Mouse (Mus musculus): Measurements from ENCODE around the gene Mtmr11. TPM values are rescaled to one million over a fixed set of nuclear protein-coding genes. Genes with fewer than 3 reads are reported as not detected.

Mtmr11 gene
- total RNA-seq, 1 experiment, result 4.0 TPM

GRCm38 (mm10) chr3:96147950-96148349 lies 13.9 kb upstream of the Mtmr11 start:
- Histone ChIP-seq H3K9ac (ENCODE audit: insufficient read depth, low read depth, low read length, poor library complexity, severe bottlenecking) (no peak overlapping the region), H3K9me3 (ENCODE audit: control insufficient read depth, insufficient read depth, low read depth, low read length) (no peaks in the 10 kb centered on the region), H3K36me3 (ENCODE audit: control insufficient read depth, insufficient read depth, low read length, poor library complexity, severe bottlenecking) (peaks cover 5% of the 10 kb centered on the region), H3K4me1 (ENCODE audit: control insufficient read depth in 2 of 2, insufficient read depth in 2 of 2, low read length in 2 of 2, poor library complexity in 1 of 2) (no peaks in the 10 kb centered on the region), H3K27ac (ENCODE audit: insufficient read depth, low read depth, low read length, poor library complexity, severe bottlenecking) (no peak overlapping the region), H3K4me3 (ENCODE audit: insufficient read depth in 1 of 2, low read depth in 1 of 2, low read length in 2 of 2, poor library complexity in 1 of 2, severe bottlenecking in 1 of 2) (no peak overlapping the region)
- DNase-seq (ENCODE audit: low read depth, low spot score), result peak; percentile 29
- TF ChIP-seq CHD2 (IDR thresholded peaks at IDR 0.05; ENCODE audit: low read depth, low read length) (no peak), ZC3H11A (IDR thresholded peaks at IDR 0.05; ENCODE audit: borderline replicate concordance, low read depth, low read length) (0 out of 2 replicates have a peak, but pooled peaks have one; percentile 25), MAFK (IDR thresholded peaks at IDR 0.05; ENCODE audit: insufficient read depth, low read depth, low read length) (peak; percentile 63; the same call in 1 of the 2 replicates)
- in situ Hi-C loops (cut with MboI; ENCODE audit: low sequenced_read_pairs in 2 of 2, unreplicated experiment in 2 of 2), result no loop called here

GRCm38 (mm10) chr3:96151836-96152235 lies 10.0 kb upstream of the Mtmr11 start:
- no peak overlapping the region for H3K9ac ChIP-seq (ENCODE audit: insufficient read depth, low read depth, low read length, poor library complexity, severe bottlenecking)
- H3K9me3 ChIP-seq (ENCODE audit: control insufficient read depth, insufficient read depth, low read depth, low read length), result no peaks in the 10 kb centered on the region
- DNase-seq (ENCODE audit: low read depth, low spot score), result no peak
- peaks cover 13% of the 10 kb centered on the region for H3K36me3 ChIP-seq (ENCODE audit: control insufficient read depth, insufficient read depth, low read length, poor library complexity, severe bottlenecking)
- in situ Hi-C loops (cut with MboI; ENCODE audit: low sequenced_read_pairs in 2 of 2, unreplicated experiment in 2 of 2), result no loop called here
- H3K4me3 ChIP-seq (ENCODE audit: insufficient read depth in 1 of 2, low read depth in 1 of 2, low read length in 2 of 2, poor library complexity in 1 of 2, severe bottlenecking in 1 of 2), result no peak overlapping the region
- H3K27ac ChIP-seq (ENCODE audit: insufficient read depth, low read depth, low read length, poor library complexity, severe bottlenecking), result no peak overlapping the region
- TF ChIP-seq ZC3H11A (IDR thresholded peaks at IDR 0.05; ENCODE audit: borderline replicate concordance, low read depth, low read length), result no peak
- no peak for TF ChIP-seq CHD2 (IDR thresholded peaks at IDR 0.05; ENCODE audit: low read depth, low read length)
- no peak for TF ChIP-seq HCFC1 (IDR thresholded peaks at IDR 0.05; ENCODE audit: borderline replicate concordance, insufficient read depth, low read length)
- no peak for TF ChIP-seq MAFK (IDR thresholded peaks at IDR 0.05; ENCODE audit: insufficient read depth, low read depth, low read length)
- TF ChIP-seq ZNF384 (IDR thresholded peaks at IDR 0.05; ENCODE audit: low read depth, low read length), result no peak
- peaks cover 3 to 9% of the 10 kb centered on the region in 2 experiments; a peak in 2 of 4 replicates for H3K4me1 ChIP-seq (ENCODE audit: control insufficient read depth in 2 of 2, insufficient read depth in 2 of 2, low read length in 2 of 2, poor library complexity in 1 of 2)

- peaks cover 3 to 9% of the 10 kb centered on the region in 2 experiments; a peak in 2 of 4 replicates for H3K4me1 ChIP-seq (ENCODE audit: control insufficient read depth in 2 of 2, insufficient read depth in 2 of 2, low read length in 2 of 2, poor library complexity in 1 of 2)
- no peak overlapping the region for H3K9ac ChIP-seq (ENCODE audit: insufficient read depth, low read depth, low read length, poor library complexity, severe bottlenecking)
- no peaks in the 10 kb centered on the region for H3K9me3 ChIP-seq (ENCODE audit: control insufficient read depth, insufficient read depth, low read depth, low read length)
- H3K4me3 ChIP-seq (ENCODE audit: insufficient read depth in 1 of 2, low read depth in 1 of 2, low read length in 2 of 2, poor library complexity in 1 of 2, severe bottlenecking in 1 of 2), result no peak overlapping the region
- in situ Hi-C loops (cut with MboI; ENCODE audit: low sequenced_read_pairs in 2 of 2, unreplicated experiment in 2 of 2), result no loop called here
- no peak for TF ChIP-seq MAFK (IDR thresholded peaks at IDR 0.05; ENCODE audit: insufficient read depth, low read depth, low read length)
- no peak for TF ChIP-seq ZNF384 (IDR thresholded peaks at IDR 0.05; ENCODE audit: low read depth, low read length)
- no peak for TF ChIP-seq ZC3H11A (IDR thresholded peaks at IDR 0.05; ENCODE audit: borderline replicate concordance, low read depth, low read length)
- TF ChIP-seq CHD2 (IDR thresholded peaks at IDR 0.05; ENCODE audit: low read depth, low read length), result no peak
- no peak for TF ChIP-seq HCFC1 (IDR thresholded peaks at IDR 0.05; ENCODE audit: borderline replicate concordance, insufficient read depth, low read length)
- no peak for DNase-seq (ENCODE audit: low read depth, low spot score)
- H3K36me3 ChIP-seq (ENCODE audit: control insufficient read depth, insufficient read depth, low read length, poor library complexity, severe bottlenecking), result peaks cover 13% of the 10 kb centered on the region
- no peak overlapping the region for H3K27ac ChIP-seq (ENCODE audit: insufficient read depth, low read depth, low read length, poor library complexity, severe bottlenecking)
Observed at GRCm38 (mm10) chr3:96152611-96153010, 9.2 kb upstream of the Mtmr11 start.

GRCm38 (mm10) chr3:96155501-96155900 lies 6.3 kb upstream of the Mtmr11 start:
- in situ Hi-C loops (cut with MboI; ENCODE audit: low sequenced_read_pairs in 2 of 2, unreplicated experiment in 2 of 2), result no loop called here
- Histone ChIP-seq H3K4me3 (ENCODE audit: insufficient read depth in 1 of 2, low read depth in 1 of 2, low read length in 2 of 2, poor library complexity in 1 of 2, severe bottlenecking in 1 of 2) (no peak overlapping the region), H3K4me1 (ENCODE audit: control insufficient read depth in 2 of 2, insufficient read depth in 2 of 2, low read length in 2 of 2, poor library complexity in 1 of 2) (peaks cover 9 to 22% of the 10 kb centered on the region in 2 experiments), H3K9me3 (ENCODE audit: control insufficient read depth, insufficient read depth, low read depth, low read length) (no peaks in the 10 kb centered on the region), H3K9ac (ENCODE audit: insufficient read depth, low read depth, low read length, poor library complexity, severe bottlenecking) (no peak overlapping the region), H3K36me3 (ENCODE audit: control insufficient read depth, insufficient read depth, low read length, poor library complexity, severe bottlenecking) (peaks cover 13% of the 10 kb centered on the region), H3K27ac (ENCODE audit: insufficient read depth, low read depth, low read length, poor library complexity, severe bottlenecking) (no peak overlapping the region)
- DNase-seq (ENCODE audit: low read depth, low spot score), result no peak
- TF ChIP-seq ZC3H11A (IDR thresholded peaks at IDR 0.05; ENCODE audit: borderline replicate concordance, low read depth, low read length), result no peak
- no peak for TF ChIP-seq MAFK (IDR thresholded peaks at IDR 0.05; ENCODE audit: insufficient read depth, low read depth, low read length)
- no peak for TF ChIP-seq CHD2 (IDR thresholded peaks at IDR 0.05; ENCODE audit: low read depth, low read length)
- TF ChIP-seq ZNF384 (IDR thresholded peaks at IDR 0.05; ENCODE audit: low read depth, low read length), result no peak
- TF ChIP-seq HCFC1 (IDR thresholded peaks at IDR 0.05; ENCODE audit: borderline replicate concordance, insufficient read depth, low read length), result no peak

- no peak for TF ChIP-seq CHD2 (IDR thresholded peaks at IDR 0.05; ENCODE audit: low read depth, low read length)
- no peak for TF ChIP-seq ZNF384 (IDR thresholded peaks at IDR 0.05; ENCODE audit: low read depth, low read length)
- no peak for TF ChIP-seq HCFC1 (IDR thresholded peaks at IDR 0.05; ENCODE audit: borderline replicate concordance, insufficient read depth, low read length)
- no peak for TF ChIP-seq MAFK (IDR thresholded peaks at IDR 0.05; ENCODE audit: insufficient read depth, low read depth, low read length)
- no peak for TF ChIP-seq ZC3H11A (IDR thresholded peaks at IDR 0.05; ENCODE audit: borderline replicate concordance, low read depth, low read length)
- in situ Hi-C loops (cut with MboI; ENCODE audit: low sequenced_read_pairs in 2 of 2, unreplicated experiment in 2 of 2), result no loop called here
- no peak for DNase-seq (ENCODE audit: low read depth, low spot score)
- Histone ChIP-seq H3K27ac (ENCODE audit: insufficient read depth, low read depth, low read length, poor library complexity, severe bottlenecking) (no peak overlapping the region), H3K4me3 (ENCODE audit: insufficient read depth in 1 of 2, low read depth in 1 of 2, low read length in 2 of 2, poor library complexity in 1 of 2, severe bottlenecking in 1 of 2) (no peak overlapping the region), H3K9me3 (ENCODE audit: control insufficient read depth, insufficient read depth, low read depth, low read length) (no peaks in the 10 kb centered on the region), H3K4me1 (ENCODE audit: control insufficient read depth in 2 of 2, insufficient read depth in 2 of 2, low read length in 2 of 2, poor library complexity in 1 of 2) (peaks cover 11 to 28% of the 10 kb centered on the region in 2 experiments), H3K36me3 (ENCODE audit: control insufficient read depth, insufficient read depth, low read length, poor library complexity, severe bottlenecking) (peaks cover 7% of the 10 kb centered on the region; the same call in 1 of the 2 replicates), H3K9ac (ENCODE audit: insufficient read depth, low read depth, low read length, poor library complexity, severe bottlenecking) (no peak overlapping the region)
Observed at GRCm38 (mm10) chr3:96159820-96160219, 2.0 kb upstream of the Mtmr11 start.
